Mouse (Mus musculus) neural tube, embryonic 11.5 days (tissue): Measurements from ENCODE around the gene Gm20379. TPM values are rescaled to one million over a fixed set of nuclear protein-coding genes. Genes with fewer than 3 reads are reported as not detected.

Source experiments
- ATAC-seq: fragments of 200-750 bp; cut with Nextera tagmentation; 2 replicates; pipeline ENCODE4 v1.8.0; 2017; ENCODE audit warnings: moderate number of reproducible peaks, mild to moderate bottlenecking, moderate TSS enrichment, moderate library complexity; ENCODE audit not compliant: insufficient read depth, low FRiP score, low TSS enrichment
- DNase-seq: peaks from one replicate; pipeline ENCODE4 v3.0.0-alpha.2; 2015; ENCODE audit warnings: low spot score
- H3K27ac ChIP-seq: fragments of 300-500 bp; sonication (generic); 2 replicates; pipeline ENCODE4 v1.5.1; 2014; ENCODE audit warnings: low read depth, mild to moderate bottlenecking, low read length
- H3K27me3 ChIP-seq: fragments of 300-500 bp; sonication (generic); 2 replicates; pipeline ENCODE4 v1.6.1; 2014; ENCODE audit warnings: mild to moderate bottlenecking, low read length, mixed read lengths; ENCODE audit not compliant: control insufficient read depth, insufficient read depth
- H3K36me3 ChIP-seq: fragments of 300-500 bp; sonication (generic); 2 replicates; pipeline ENCODE4 v1.6.1; 2014; ENCODE audit warnings: mild to moderate bottlenecking, low read length, moderate library complexity, mixed read lengths; ENCODE audit not compliant: control insufficient read depth, insufficient read depth
- H3K4me1 ChIP-seq: fragments of 300-500 bp; sonication (generic); 2 replicates; pipeline ENCODE4 v1.6.1; 2014; ENCODE audit warnings: low read length, mixed read lengths; ENCODE audit not compliant: control insufficient read depth, insufficient read depth
- H3K4me2 ChIP-seq: fragments of 300-500 bp; sonication (generic); 2 replicates; pipeline ENCODE4 v1.6.1; 2014; ENCODE audit warnings: low read depth, mild to moderate bottlenecking, moderate library complexity
- H3K4me3 ChIP-seq: fragments of 300-500 bp; sonication (generic); 2 replicates; pipeline ENCODE4 v1.5.1; 2014; ENCODE audit warnings: low read depth, low read length
- H3K9ac ChIP-seq: fragments of 300-500 bp; sonication (generic); 2 replicates; pipeline ENCODE4 v1.6.1; 2014; ENCODE audit warnings: mild to moderate bottlenecking, low read length
- H3K9me3 ChIP-seq: fragments of 300-500 bp; sonication (generic); 2 replicates; pipeline ENCODE4 v1.6.1; 2016; ENCODE audit warnings: low read length; ENCODE audit not compliant: control insufficient read depth
- WGBS: fragments of 180-500 bp; shearing (Covaris S2); extraction: QIAGEN DNeasy Blood & Tissue Kit; methylation state at CpG from one replicate; pipeline ENCODE4 v1.1.7; 2014; 5-methylcytosine and 5-hydroxymethylcytosine counted together
- polyA plus RNA-seq: library from polyadenylated mRNA; unstranded; fragments of >200 nt; fragmentation: Nextera tagmentation; extraction: Ambion mirVana; gene quantifications from 2 replicates; pipeline ENCODE4 v1.2.1, GENCODE M21; 2014

The Gm20379 gene
- polyA plus RNA-seq, 1 experiment from 2014 or later, result 0.45 TPM

DNA sequence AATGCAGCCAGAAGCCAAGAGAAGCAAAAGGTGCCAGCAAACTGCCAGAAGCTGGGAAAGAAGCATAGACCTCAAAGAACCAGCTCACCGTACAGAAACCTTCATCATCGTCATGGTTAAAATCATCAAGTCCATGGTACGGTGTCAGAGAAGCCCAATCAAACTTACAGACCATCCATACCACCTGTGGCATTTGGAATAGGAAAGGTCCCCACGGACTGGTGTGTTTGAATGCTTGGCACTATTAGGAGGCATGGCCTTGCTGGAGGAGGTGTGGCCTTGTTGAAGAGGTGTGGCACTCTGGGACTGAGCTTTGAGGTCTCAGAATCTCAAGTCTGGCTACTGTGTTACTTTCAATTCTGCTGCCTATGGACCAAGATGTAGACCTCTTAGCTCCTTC, 9.3 kb upstream of the Gm20379 start:
- no peak for ATAC-seq
- Histone ChIP-seq H3K9me3 (no peaks in the 10 kb centered on the region), H3K27me3 (no peaks in the 10 kb centered on the region), H3K4me1 (no peaks in the 10 kb centered on the region), H3K27ac (no peak overlapping the region), H3K4me3 (no peak overlapping the region), H3K36me3 (no peaks in the 10 kb centered on the region; the same call in 1 of the 2 replicates), H3K4me2 (no peak overlapping the region), H3K9ac (no peak overlapping the region)
- DNase-seq, result no peak
- 100% methylated on average over 4 of the region's 4 CpGs for WGBS

DNA sequence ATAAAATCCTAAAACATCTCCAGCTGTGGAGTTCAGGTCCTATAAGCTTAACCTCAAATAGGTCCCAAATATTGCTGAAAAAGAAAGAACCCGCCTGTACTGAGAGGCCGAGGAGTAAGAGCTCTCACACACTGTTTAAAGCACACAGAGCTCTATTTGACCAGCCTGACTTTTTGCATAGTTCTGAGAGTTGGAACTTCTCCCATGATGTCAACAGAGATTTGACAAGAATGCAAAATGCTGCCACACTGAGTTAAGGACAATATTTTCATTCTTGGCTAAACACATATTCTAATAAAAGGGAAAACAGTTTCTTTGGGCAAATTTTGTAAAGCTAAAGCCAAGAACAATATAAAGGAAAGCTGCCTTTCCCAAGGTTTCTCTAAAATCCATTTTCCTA, 8.8 kb upstream of the Gm20379 start:
- Histone ChIP-seq H3K4me3 (no peak overlapping the region), H3K4me1 (no peaks in the 10 kb centered on the region), H3K9me3 (no peaks in the 10 kb centered on the region), H3K27ac (no peak overlapping the region), H3K4me2 (no peak overlapping the region), H3K27me3 (no peaks in the 10 kb centered on the region), H3K9ac (no peak overlapping the region), H3K36me3 (no peaks in the 10 kb centered on the region; the same call in 1 of the 2 replicates)
- 92% methylated on average over 2 of the region's 2 CpGs for WGBS
- ATAC-seq, result no peak
- no peak for DNase-seq

DNA sequence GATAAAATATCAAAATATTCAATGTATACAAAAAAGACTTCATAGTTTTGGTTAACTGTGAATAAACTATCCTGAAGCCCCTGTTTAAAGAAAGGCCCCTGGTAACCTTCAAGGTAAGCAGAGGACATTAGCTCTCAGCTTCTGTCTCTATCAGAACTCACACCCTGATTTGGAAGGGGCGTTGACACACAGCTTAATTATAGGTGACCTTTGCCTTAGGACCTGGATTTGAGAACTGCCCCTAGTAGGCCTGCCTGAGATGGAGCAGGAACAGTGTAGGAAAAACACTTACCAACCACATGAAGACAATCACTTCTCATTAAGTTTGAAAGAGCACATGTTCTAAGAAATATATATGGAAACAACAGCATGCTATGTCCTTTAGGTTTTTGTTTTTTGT, 6.3 kb upstream of the Gm20379 start:
- H3K4me1 ChIP-seq, result no peaks in the 10 kb centered on the region
- H3K4me2 ChIP-seq, result no peak overlapping the region
- no peak overlapping the region for H3K27ac ChIP-seq
- H3K4me3 ChIP-seq, result no peak overlapping the region
- no peaks in the 10 kb centered on the region for H3K9me3 ChIP-seq
- WGBS, result 79% methylated on average over 1 of the region's 1 CpGs
- H3K36me3 ChIP-seq, result no peaks in the 10 kb centered on the region
- H3K27me3 ChIP-seq, result no peaks in the 10 kb centered on the region
- no peak for ATAC-seq
- DNase-seq, result no peak
- no peak overlapping the region for H3K9ac ChIP-seq

DNA sequence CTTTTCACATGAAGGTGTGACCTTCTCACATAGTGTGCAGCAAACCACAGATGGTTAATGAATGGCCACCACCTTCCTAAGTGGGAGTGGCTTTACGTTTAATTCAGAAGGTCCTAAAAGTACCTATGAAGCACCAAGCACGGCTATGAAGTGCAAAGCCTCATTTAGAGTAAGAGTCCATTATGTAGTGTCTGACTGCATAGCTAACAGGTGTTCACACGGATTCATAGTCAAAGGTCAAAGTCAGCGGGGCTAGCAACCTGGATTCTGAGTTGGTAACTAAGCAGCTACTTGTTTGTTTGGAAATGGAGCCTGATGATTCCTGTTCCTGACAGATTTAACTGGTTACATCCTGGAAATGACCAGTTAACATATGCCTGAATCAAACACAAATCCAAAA, 4.0 kb upstream of the Gm20379 start:
- H3K4me1 ChIP-seq, result no peaks in the 10 kb centered on the region
- H3K36me3 ChIP-seq, result no peaks in the 10 kb centered on the region
- no peak overlapping the region for H3K4me3 ChIP-seq
- ATAC-seq, result no peak
- H3K9ac ChIP-seq, result no peak overlapping the region
- WGBS, result 74% methylated on average over 4 of the region's 4 CpGs
- no peaks in the 10 kb centered on the region for H3K27me3 ChIP-seq
- no peak overlapping the region for H3K4me2 ChIP-seq
- DNase-seq, result no peak
- H3K27ac ChIP-seq, result no peak overlapping the region
- no peaks in the 10 kb centered on the region for H3K9me3 ChIP-seq

DNA sequence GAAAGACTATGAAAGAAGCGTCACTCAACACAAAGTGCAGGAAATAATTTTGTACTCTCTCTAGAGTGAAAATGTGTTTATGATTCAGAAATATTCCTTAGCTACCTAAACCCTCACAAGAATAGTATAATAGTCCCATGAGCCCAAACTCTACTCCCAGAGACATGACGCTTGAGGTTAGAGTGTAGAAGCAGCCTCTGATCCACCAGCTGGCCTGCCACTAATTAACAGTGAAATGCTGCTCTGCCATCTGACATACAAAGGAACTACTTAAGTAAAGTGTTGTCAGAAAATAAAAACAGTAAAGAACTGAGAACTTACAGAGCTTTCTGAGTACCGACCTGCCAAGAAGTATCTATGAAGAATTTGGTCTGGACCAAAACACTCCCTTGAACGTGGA, 3.3 kb upstream of the Gm20379 start:
- H3K9me3 ChIP-seq, result no peaks in the 10 kb centered on the region
- no peak overlapping the region for H3K27ac ChIP-seq
- H3K4me2 ChIP-seq, result no peak overlapping the region
- no peak overlapping the region for H3K9ac ChIP-seq
- no peak overlapping the region for H3K4me3 ChIP-seq
- WGBS, result 77% methylated on average over 4 of the region's 4 CpGs
- no peak for DNase-seq
- H3K36me3 ChIP-seq, result no peaks in the 10 kb centered on the region
- no peaks in the 10 kb centered on the region for H3K4me1 ChIP-seq
- ATAC-seq, result no peak
- H3K27me3 ChIP-seq, result no peaks in the 10 kb centered on the region

DNA sequence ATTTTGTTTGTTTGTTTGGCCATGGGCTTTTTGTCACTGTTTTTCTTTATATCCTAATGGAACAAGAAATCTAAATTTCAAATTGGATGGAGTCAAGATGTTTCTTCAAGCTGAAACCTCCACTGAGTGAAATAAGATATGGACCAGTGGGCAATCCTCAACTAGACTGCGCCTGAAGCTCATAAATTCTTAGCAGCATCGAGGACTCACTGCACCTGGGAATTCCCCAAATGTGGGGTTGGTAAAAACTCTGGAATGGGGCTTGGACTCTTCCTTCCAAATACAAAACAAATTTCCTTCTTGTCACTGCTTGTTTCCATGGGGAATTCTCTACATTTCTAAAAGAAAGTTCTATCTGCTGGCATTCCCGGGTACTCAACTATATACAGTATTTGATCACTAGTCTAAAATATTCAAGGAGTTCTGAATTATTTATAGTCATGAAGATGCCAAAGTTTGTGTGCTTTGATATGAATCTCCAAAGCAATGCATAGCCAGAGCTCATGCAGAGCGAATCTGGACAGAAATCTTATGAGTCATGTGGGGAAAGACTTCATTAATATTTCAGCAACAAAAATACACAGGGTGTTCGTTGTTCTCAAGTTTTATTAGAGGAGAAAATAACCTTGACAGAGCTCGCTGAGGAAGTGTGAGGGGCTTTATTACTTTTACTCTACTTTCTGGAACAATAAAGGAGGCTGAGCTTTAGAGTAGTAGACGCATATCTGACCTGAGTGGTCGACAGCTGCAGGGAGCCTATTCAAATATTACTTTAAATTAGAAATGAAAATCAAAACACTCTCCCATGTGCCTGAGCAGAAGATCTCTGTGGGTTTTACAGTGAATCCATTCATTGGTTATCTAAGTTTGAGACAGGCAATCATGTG, 2.5 kb upstream of the Gm20379 start:
- no peak overlapping the region for H3K9ac ChIP-seq
- H3K4me3 ChIP-seq, result no peak overlapping the region
- ATAC-seq (no peak), DNase-seq (no peak)
- no peaks in the 10 kb centered on the region for H3K4me1 ChIP-seq
- 74% methylated on average over 8 of the region's 8 CpGs for WGBS
- H3K4me2 ChIP-seq, result no peak overlapping the region
- H3K27ac ChIP-seq, result no peak overlapping the region
- H3K36me3 ChIP-seq, result no peaks in the 10 kb centered on the region
- H3K9me3 ChIP-seq, result no peaks in the 10 kb centered on the region
- no peaks in the 10 kb centered on the region for H3K27me3 ChIP-seq

DNA sequence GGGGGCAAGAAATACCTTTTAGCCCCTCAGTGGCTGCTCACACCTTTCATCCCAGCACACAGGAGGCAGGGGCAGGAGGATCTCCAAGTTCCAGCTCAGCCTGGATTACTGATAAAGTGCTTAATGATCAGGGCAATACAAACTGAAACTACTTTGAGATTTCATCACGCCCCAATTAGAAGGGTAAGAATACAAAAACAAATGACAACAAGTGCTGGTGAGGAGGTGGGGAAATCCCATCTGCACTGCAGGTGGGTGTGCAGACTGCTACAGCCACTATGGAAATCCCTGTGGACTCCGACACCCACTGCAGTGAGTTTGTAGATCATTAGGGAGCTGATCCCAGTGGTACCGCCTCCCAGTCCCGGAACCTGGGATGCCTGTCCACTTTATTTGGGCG, 1.5 kb upstream of the Gm20379 start:
- Histone ChIP-seq H3K9ac (no peak overlapping the region), H3K4me2 (no peak overlapping the region), H3K27me3 (no peaks in the 10 kb centered on the region), H3K27ac (no peak overlapping the region), H3K4me1 (no peaks in the 10 kb centered on the region), H3K9me3 (no peaks in the 10 kb centered on the region), H3K4me3 (no peak overlapping the region), H3K36me3 (no peaks in the 10 kb centered on the region)
- 93% methylated on average over 5 of the region's 5 CpGs for WGBS
- no peak for ATAC-seq
- no peak for DNase-seq

DNA sequence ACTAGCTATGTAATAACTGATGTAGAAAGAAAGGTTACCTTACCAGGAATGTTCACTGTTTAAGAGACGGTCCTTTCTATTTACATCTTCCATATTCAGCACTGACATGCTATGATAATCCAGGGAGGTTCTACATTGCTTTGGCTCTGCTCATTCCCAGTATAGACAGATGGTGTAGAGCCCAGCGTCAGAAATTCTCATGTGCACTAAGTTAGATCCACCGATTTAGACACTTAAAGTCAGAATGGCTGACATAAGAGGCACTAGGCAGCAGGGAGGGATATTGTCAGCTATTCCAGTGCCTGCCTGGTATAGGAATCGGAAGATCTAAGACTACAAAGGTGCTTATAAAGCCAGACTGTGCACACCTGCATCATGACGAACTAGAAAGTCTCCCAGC, 8.8 kb downstream of the Gm20379 start:
- WGBS, result 92% methylated on average over 5 of the region's 5 CpGs
- H3K9ac ChIP-seq, result no peak overlapping the region

DNA sequence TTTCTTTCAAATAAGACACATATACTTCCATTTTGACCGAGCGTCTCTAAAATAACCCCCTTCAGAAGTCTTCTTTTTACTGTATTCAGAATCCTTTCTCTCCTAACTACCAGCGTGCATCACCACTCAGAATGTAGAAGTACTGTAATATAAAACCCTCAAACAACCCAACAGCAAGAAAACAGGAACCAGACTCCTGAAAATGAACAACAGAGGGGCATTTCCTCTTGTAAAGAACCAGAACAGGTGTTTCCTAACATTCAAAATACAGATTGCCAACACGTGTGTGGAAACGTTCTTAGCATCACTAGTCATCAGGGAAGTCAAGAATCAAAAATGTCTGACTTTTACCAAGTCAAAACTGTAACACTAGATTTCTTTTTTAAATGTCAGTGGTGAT, 15.0 kb downstream of the Gm20379 start:
- no peak overlapping the region for H3K4me2 ChIP-seq
- no peaks in the 10 kb centered on the region for H3K27me3 ChIP-seq
- no peak overlapping the region for H3K27ac ChIP-seq
- 88% methylated on average over 5 of the region's 5 CpGs for WGBS
- no peaks in the 10 kb centered on the region for H3K4me1 ChIP-seq
- ATAC-seq, result no peak
- H3K9me3 ChIP-seq, result no peaks in the 10 kb centered on the region
- no peak overlapping the region for H3K9ac ChIP-seq
- H3K36me3 ChIP-seq, result no peaks in the 10 kb centered on the region
- H3K4me3 ChIP-seq, result no peak overlapping the region
- no peak for DNase-seq

More for the DNA sequence above, 8.8 kb downstream of the Gm20379 start:
- no peaks in the 10 kb centered on the region for H3K9me3 ChIP-seq
- H3K4me2 ChIP-seq, result no peak overlapping the region
- no peak overlapping the region for H3K27ac ChIP-seq
- no peaks in the 10 kb centered on the region for H3K27me3 ChIP-seq
- H3K4me3 ChIP-seq, result no peak overlapping the region
- DNase-seq, result no peak
- H3K36me3 ChIP-seq, result no peaks in the 10 kb centered on the region; the same call in 1 of the 2 replicates
- no peaks in the 10 kb centered on the region for H3K4me1 ChIP-seq
- no peak for ATAC-seq
